Mouse (Mus musculus): ENCODE measurements around the gene H2-DMb2. TPM values are rescaled to one million over a fixed set of nuclear protein-coding genes. Genes with fewer than 3 reads are reported as not detected.

H2-DMb2 gene
- polyA plus RNA-seq, 1 experiment from 2014 or later: not detected

GRCm38 (mm10) chr17:34120180-34120723, 22.9 kb upstream of the H2-DMb2 start:
- under 1% methylated on average over 36 of the region's 42 CpGs for WGBS
- Histone ChIP-seq H3K36me3 (replicated peaks; ENCODE audit: control insufficient read depth, insufficient read depth, low read depth, low read length) (peaks cover 13% of the 10 kb centered on the region), H3K27me3 (ENCODE audit: control insufficient read depth, insufficient read depth, low read length) (no peaks in the 10 kb centered on the region), H3K9me3 (replicated peaks; ENCODE audit: control insufficient read depth, low read length) (no peaks in the 10 kb centered on the region), H3K4me1 (ENCODE audit: control insufficient read depth, insufficient read depth, low read length) (peaks cover 6% of the 10 kb centered on the region; the same call in 1 of the 2 replicates), H3K4me2 (ENCODE audit: low read depth, low read length) (peak overlapping the region; percentile 94), H3K27ac (replicated peaks; ENCODE audit: low read depth, low read length) (peak overlapping the region; percentile 100), H3K4me3 (ENCODE audit: low read depth, low read length) (peak overlapping the region; percentile 100), H3K9ac (replicated peaks; ENCODE audit: low read length) (peak overlapping the region; percentile 98)
- ATAC-seq (replicated peaks; ENCODE audit: insufficient number of reproducible peaks, low FRiP score, low TSS enrichment, low read depth) (peak; percentile 8; the same call in 1 of the 2 replicates), DNase-seq (ENCODE audit: low spot score) (peak; percentile 93)

GRCm38 (mm10) chr17:34120814-34121171, 22.3 kb upstream of the H2-DMb2 start:
- Histone ChIP-seq H3K4me1 (ENCODE audit: control insufficient read depth, insufficient read depth, low read length) (peaks cover 6% of the 10 kb centered on the region; the same call in 1 of the 2 replicates), H3K36me3 (replicated peaks; ENCODE audit: control insufficient read depth, insufficient read depth, low read depth, low read length) (peaks cover 8% of the 10 kb centered on the region), H3K4me2 (ENCODE audit: low read depth, low read length) (peak overlapping the region; percentile 94), H3K27ac (replicated peaks; ENCODE audit: low read depth, low read length) (peak overlapping the region; percentile 100), H3K9me3 (replicated peaks; ENCODE audit: control insufficient read depth, low read length) (no peaks in the 10 kb centered on the region), H3K4me3 (ENCODE audit: low read depth, low read length) (peak overlapping the region; percentile 100), H3K27me3 (ENCODE audit: control insufficient read depth, insufficient read depth, low read length) (no peaks in the 10 kb centered on the region), H3K9ac (replicated peaks; ENCODE audit: low read length) (peak overlapping the region; percentile 98)
- WGBS: 1% methylated on average over 27 of the region's 31 CpGs
- peak; percentile 27 for ATAC-seq (replicated peaks; ENCODE audit: insufficient number of reproducible peaks, low FRiP score, low TSS enrichment, low read depth)
- DNase-seq (ENCODE audit: low spot score): no peak

GRCm38 (mm10) chr17:34121172-34121878, 21.8 kb upstream of the H2-DMb2 start:
- Histone ChIP-seq H3K9me3 (replicated peaks; ENCODE audit: control insufficient read depth, low read length) (no peaks in the 10 kb centered on the region), H3K27ac (replicated peaks; ENCODE audit: low read depth, low read length) (peak overlapping the region; percentile 100), H3K4me3 (ENCODE audit: low read depth, low read length) (peak overlapping the region; percentile 100), H3K4me1 (ENCODE audit: control insufficient read depth, insufficient read depth, low read length) (peaks cover 5% of the 10 kb centered on the region; the same call in 1 of the 2 replicates), H3K9ac (replicated peaks; ENCODE audit: low read length) (peak overlapping the region; percentile 98), H3K4me2 (ENCODE audit: low read depth, low read length) (peak overlapping the region; percentile 94), H3K36me3 (replicated peaks; ENCODE audit: control insufficient read depth, insufficient read depth, low read depth, low read length) (peaks cover 5% of the 10 kb centered on the region), H3K27me3 (ENCODE audit: control insufficient read depth, insufficient read depth, low read length) (no peaks in the 10 kb centered on the region)
- ATAC-seq (replicated peaks; ENCODE audit: insufficient number of reproducible peaks, low FRiP score, low TSS enrichment, low read depth): peak; percentile 55
- under 1% methylated on average over 31 of the region's 35 CpGs for WGBS
- peak; percentile 93 for DNase-seq (ENCODE audit: low spot score)

- Histone ChIP-seq H3K27ac (replicated peaks; ENCODE audit: low read depth, low read length) (peak overlapping the region; percentile 100), H3K9me3 (replicated peaks; ENCODE audit: control insufficient read depth, low read length) (no peaks in the 10 kb centered on the region), H3K4me3 (ENCODE audit: low read depth, low read length) (peak overlapping the region; percentile 100), H3K9ac (replicated peaks; ENCODE audit: low read length) (peak overlapping the region; percentile 98), H3K4me2 (ENCODE audit: low read depth, low read length) (peak overlapping the region; percentile 94), H3K27me3 (ENCODE audit: control insufficient read depth, insufficient read depth, low read length) (no peaks in the 10 kb centered on the region), H3K4me1 (ENCODE audit: control insufficient read depth, insufficient read depth, low read length) (no peaks in the 10 kb centered on the region), H3K36me3 (replicated peaks; ENCODE audit: control insufficient read depth, insufficient read depth, low read depth, low read length) (peaks cover 5% of the 10 kb centered on the region)
- 3% methylated on average over 8 of the region's 10 CpGs for WGBS
- DNase-seq (ENCODE audit: low spot score) (peak; percentile 86), ATAC-seq (replicated peaks; ENCODE audit: insufficient number of reproducible peaks, low FRiP score, low TSS enrichment, low read depth) (0 out of 2 replicates have a peak, but pooled peaks have one; percentile 10)
These were observed 21.3 kb upstream of the H2-DMb2 start for GRCm38 (mm10) chr17:34121879-34122187.

GRCm38 (mm10) chr17:34122188-34122984, 20.7 kb upstream of the H2-DMb2 start, which contains the start of gene Brd2:
TSS of gene Brd2 (minus strand) at chr17:34122634.
- Histone ChIP-seq H3K9me3 (replicated peaks; ENCODE audit: control insufficient read depth, low read length) (no peaks in the 10 kb centered on the region), H3K27ac (replicated peaks; ENCODE audit: low read depth, low read length) (peak within 1 kb of the TSS; percentile 100), H3K27me3 (ENCODE audit: control insufficient read depth, insufficient read depth, low read length) (no peaks in the 10 kb centered on the region), H3K9ac (replicated peaks; ENCODE audit: low read length) (peak within 1 kb of the TSS; percentile 98), H3K36me3 (replicated peaks; ENCODE audit: control insufficient read depth, insufficient read depth, low read depth, low read length) (peaks cover 5% of the 10 kb centered on the region), H3K4me3 (ENCODE audit: low read depth, low read length) (peak within 1 kb of the TSS; percentile 100), H3K4me1 (ENCODE audit: control insufficient read depth, insufficient read depth, low read length) (no peaks in the 10 kb centered on the region), H3K4me2 (ENCODE audit: low read depth, low read length) (peak within 1 kb of the TSS; percentile 94)
- under 1% methylated on average over 57 of the region's 75 CpGs for WGBS
- peak; percentile 37 for ATAC-seq (replicated peaks; ENCODE audit: insufficient number of reproducible peaks, low FRiP score, low TSS enrichment, low read depth)
- DNase-seq (ENCODE audit: low spot score): peak; percentile 98

GRCm38 (mm10) chr17:34123111-34123510, 20.0 kb upstream of the H2-DMb2 start:
- 3% methylated on average over 7 of the region's 7 CpGs for WGBS
- peaks cover 5% of the 10 kb centered on the region for H3K36me3 ChIP-seq (replicated peaks; ENCODE audit: control insufficient read depth, insufficient read depth, low read depth, low read length)
- H3K9me3 ChIP-seq (replicated peaks; ENCODE audit: control insufficient read depth, low read length): no peaks in the 10 kb centered on the region
- ATAC-seq (replicated peaks; ENCODE audit: insufficient number of reproducible peaks, low FRiP score, low TSS enrichment, low read depth): no peak
- peak overlapping the region; percentile 100 for H3K4me3 ChIP-seq (ENCODE audit: low read depth, low read length)
- peak overlapping the region; percentile 94 for H3K4me2 ChIP-seq (ENCODE audit: low read depth, low read length)
- DNase-seq (ENCODE audit: low spot score): no peak
- peak overlapping the region; percentile 98 for H3K9ac ChIP-seq (replicated peaks; ENCODE audit: low read length)
- no peaks in the 10 kb centered on the region for H3K27me3 ChIP-seq (ENCODE audit: control insufficient read depth, insufficient read depth, low read length)
- H3K4me1 ChIP-seq (ENCODE audit: control insufficient read depth, insufficient read depth, low read length): no peaks in the 10 kb centered on the region
- H3K27ac ChIP-seq (replicated peaks; ENCODE audit: low read depth, low read length): peak overlapping the region; percentile 100

- peak overlapping the region; percentile 100 for H3K27ac ChIP-seq (replicated peaks; ENCODE audit: low read depth, low read length)
These were observed 19.6 kb upstream of the H2-DMb2 start for GRCm38 (mm10) chr17:34123518-34123917.

More at GRCm38 (mm10) chr17:34123518-34123917, 19.6 kb upstream of the H2-DMb2 start:
- H3K4me2 ChIP-seq (ENCODE audit: low read depth, low read length): peak overlapping the region; percentile 94
- no peaks in the 10 kb centered on the region for H3K9me3 ChIP-seq (replicated peaks; ENCODE audit: control insufficient read depth, low read length)
- peak overlapping the region; percentile 100 for H3K4me3 ChIP-seq (ENCODE audit: low read depth, low read length)
- no peaks in the 10 kb centered on the region for H3K27me3 ChIP-seq (ENCODE audit: control insufficient read depth, insufficient read depth, low read length)
- peak; percentile 41 for DNase-seq (ENCODE audit: low spot score)
- H3K4me1 ChIP-seq (ENCODE audit: control insufficient read depth, insufficient read depth, low read length): no peaks in the 10 kb centered on the region
- peaks cover 3% of the 10 kb centered on the region for H3K36me3 ChIP-seq (replicated peaks; ENCODE audit: control insufficient read depth, insufficient read depth, low read depth, low read length)
- 13% methylated on average over 2 of the region's 2 CpGs for WGBS
- ATAC-seq (replicated peaks; ENCODE audit: insufficient number of reproducible peaks, low FRiP score, low TSS enrichment, low read depth): no peak
- H3K9ac ChIP-seq (replicated peaks; ENCODE audit: low read length): peak overlapping the region; percentile 98
